Mouse (Mus musculus): ENCODE results near the gene Dhrs7b.
"Not testable (repeated sequence)": the region's sequence is repeated elsewhere in the genome, so short reads cannot be mapped to it uniquely, and the experiment has no call there.

Gene Dhrs7b

DNA sequence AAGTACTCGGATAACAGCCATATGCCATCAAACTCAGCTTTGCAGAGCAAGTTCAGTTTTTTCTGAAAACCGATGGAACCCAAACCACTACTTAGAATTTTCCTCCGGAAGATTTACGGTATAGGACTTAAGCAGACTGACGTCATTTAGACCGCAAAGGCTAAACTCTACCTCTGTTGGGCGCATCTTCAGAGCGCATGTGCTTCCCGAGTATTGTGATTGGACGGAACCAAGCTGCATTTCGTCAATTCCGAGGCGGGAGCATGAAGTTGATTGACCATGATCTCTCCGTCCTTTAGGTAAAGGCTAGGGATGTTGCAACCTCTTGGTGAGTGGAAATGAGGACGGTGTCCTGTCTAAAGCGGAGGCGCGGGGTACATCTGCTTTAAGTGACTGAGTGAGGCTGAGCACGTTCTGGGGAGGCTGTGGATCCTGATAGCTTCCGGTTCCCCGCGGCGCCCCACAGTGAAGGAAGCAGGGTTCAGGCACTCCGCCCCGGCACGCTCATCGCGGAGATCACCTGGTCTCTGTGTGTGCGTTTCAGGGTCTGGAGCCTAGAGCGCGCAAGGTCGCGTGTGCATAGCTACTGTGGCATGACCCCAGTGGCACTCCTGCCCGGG lies at the start of gene Dhrs7b:
Gene Dhrs7b, plus strand, starts transcription at position 199 of the 620 bp plus-strand sequence.
- ATAC-seq (ENCODE audit: low TSS enrichment): peak; percentile 99

DNA sequence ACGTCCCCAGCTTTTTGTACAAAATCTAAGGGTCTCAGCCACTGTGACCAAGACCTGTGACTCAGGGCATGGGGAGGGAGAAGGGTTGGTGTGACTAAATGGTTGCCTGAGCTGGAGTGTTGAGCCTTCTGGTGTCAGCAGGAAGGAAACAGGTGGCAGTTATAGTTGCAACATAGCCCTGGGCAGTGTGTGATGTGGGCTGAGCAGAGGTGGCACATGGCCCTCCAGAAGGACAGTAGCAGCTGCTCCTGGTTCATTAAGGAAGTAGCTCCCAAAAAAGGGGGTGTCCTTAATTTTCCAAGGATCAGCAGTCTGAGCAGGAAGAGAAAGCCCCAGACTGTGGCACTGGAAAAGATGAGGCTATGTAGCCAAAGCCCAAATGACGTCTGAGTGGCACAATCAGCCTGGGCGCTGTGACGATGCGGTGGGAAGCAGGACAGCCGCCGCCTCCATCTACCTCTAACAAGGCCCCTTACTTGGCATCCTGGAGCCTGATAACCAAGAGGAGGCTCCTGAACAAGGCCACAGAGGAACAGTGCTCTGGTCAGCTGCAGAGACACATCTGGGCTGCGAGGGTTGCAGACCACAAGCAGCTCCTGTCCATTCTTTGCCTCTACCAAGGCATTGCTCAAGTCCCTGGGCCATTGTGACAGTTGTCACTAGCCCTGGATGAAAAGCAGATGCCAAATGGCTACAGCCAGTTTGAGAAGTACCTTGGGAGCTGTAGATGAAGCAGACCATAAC lies 46.1 kb upstream of the Dhrs7b start:
- ATAC-seq (ENCODE audit: low TSS enrichment): no peak

DNA sequence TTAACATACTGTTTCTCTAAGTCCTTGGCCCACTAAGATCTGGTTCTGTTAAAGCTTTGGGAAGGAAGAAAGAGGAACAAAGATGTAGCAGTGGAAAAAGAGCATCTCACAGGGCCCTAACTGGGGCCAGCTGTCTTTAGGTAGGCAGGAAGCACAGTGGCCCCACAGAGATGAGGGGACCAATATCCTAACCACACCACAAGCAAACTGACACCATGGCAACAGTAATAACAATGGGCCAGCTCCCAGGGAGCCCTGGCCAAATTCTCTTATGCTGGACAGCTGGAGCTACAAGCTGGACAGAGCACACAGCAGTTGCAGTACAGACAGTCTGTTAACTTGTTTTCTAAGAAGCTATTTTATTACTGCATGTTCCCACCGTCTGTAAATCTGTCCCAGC lies 42.8 kb upstream of the Dhrs7b start:
- ATAC-seq (ENCODE audit: low TSS enrichment): no peak

- no peak for ATAC-seq (ENCODE audit: low TSS enrichment)
Observed at GRCm38 (mm10) chr11:60790472-60790871, 40.0 kb upstream of the Dhrs7b start.

GRCm38 (mm10) chr11:60796342-60796741 lies 34.1 kb upstream of the Dhrs7b start:
- ATAC-seq (ENCODE audit: low TSS enrichment): peak; percentile 41; the same call in 1 of the 2 replicates

DNA sequence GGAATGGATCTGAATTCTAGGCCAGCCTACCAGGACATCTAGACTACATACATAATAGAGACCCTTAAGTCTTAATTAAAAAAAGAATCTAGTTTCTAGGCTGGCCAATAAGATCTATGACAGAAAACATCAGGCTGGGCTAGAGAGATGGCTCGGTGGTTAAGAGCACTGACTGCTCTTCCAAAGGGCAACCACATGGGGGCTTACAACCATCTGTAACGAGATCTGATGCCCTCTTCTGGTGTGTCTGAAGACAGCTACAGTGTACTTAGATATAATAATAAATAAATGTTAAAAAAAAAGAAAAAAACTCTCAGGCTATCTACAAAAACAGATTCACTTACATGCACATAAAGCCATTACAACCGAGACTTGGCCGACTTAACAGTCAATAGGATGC lies 30.5 kb upstream of the Dhrs7b start:
- no peak for ATAC-seq (ENCODE audit: low TSS enrichment)

DNA sequence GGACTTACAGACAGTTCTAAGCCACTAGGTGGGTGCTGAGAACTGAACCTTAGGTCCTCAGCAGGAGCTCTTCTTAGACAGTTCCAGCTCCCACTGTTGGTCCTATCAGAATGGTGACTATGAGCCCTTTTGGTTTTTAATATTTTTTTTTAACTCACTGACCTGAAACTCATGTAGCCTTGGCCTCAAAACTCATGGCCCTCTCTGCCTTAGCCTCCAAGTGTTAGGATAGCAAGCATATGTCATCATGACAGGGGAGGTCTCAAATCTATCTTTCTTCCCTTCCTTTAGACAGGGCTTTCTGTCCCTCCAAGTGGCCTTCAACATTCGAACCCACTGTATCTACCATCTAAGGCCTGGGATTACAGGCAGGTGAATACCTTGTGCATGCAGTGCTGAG lies 29.5 kb upstream of the Dhrs7b start:
- no peak for ATAC-seq (ENCODE audit: low TSS enrichment)

GRCm38 (mm10) chr11:60808286-60809070 lies 22.0 kb upstream of the Dhrs7b start:
- no peak for ATAC-seq (ENCODE audit: low TSS enrichment)

DNA sequence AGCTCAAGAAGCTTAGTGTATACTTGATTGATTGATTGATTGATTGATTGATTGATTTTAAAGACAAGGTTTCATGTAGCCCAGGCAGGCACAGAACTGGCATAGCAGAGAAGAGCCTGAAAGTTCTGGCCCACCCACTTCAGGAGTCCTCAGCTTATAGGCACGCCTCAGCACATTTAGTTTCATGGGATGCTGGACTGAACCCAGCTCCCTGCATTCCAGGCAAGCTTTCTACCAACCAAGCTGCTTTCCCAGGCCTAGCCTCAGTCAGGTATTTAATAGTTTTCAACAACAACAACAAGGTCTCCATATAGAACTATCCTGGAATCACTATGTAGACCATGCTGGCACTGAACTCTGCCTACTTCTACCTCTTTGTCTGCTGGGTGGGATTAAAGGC lies 20.9 kb upstream of the Dhrs7b start:
- no peak for ATAC-seq (ENCODE audit: low TSS enrichment)

DNA sequence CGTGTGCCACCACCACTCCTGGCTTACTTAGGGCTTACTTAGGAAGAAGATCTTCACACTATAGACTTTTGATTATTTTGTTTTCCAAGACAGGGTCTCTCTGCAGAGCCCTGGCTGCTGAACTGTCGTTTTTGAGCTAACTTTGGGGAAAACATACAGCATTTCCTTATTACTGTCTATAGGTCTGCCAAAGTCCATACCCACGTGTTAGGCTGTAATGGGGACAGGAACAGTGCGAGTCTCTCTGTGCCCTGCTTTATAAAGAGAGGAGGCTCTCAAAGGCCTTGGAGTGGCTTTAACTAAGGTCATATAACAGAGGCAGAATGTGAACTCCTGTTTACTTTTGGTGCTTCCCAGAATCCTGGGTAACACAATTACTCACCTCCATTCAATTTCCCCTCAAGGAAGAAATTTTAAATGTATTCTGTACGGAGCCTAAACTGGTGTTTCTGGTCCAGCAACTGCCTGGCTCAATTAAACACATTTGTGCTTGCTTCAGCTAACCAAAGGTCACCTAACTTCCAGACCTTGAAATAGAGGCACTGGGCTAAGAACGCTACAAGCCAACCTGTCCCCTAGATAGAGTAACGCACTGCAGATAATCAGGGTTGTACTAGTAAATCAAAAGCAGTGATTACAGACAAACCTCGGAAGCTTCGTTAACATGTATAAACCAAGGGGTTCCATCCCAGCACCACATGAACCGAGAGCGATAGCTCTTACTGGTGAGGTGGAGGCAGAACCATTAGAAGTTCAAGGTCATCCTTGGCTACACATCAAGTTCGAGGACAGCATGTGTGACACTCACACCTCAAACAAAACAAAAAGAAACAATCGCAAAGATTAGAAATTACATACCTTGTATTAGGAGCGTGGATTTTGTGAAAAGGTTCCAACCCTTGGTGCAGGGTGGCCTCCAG lies 20.1 kb upstream of the Dhrs7b start:
- ATAC-seq (ENCODE audit: low TSS enrichment): no peak

GRCm38 (mm10) chr11:60811054-60811460 lies 19.4 kb upstream of the Dhrs7b start:
- peak; percentile 99 for ATAC-seq (ENCODE audit: low TSS enrichment)

DNA sequence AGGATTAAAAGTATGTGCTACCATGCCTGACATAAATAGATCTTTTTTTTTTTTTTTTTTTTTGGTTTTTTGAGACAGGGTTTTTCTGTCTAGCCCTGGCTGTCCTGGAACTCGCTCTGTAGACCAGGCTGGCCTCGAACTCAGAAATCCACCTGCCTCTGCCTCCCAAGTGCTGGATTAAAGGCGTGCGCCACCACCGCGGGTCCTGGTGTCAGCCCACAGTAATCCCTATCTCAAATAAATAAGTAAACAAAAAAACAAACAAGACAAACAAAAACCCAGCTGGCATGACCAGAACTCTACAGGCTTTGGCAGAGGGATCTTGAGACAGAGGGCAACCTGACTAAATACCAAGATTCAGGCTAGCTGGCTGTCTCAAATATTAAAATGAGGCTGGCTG lies 18.8 kb upstream of the Dhrs7b start, which contains the start of gene Shmt1:
Gene Shmt1, minus strand, starts transcription at position 101 of the 400 bp plus-strand sequence.
- not testable (repeated sequence) for ATAC-seq (ENCODE audit: low TSS enrichment)

DNA sequence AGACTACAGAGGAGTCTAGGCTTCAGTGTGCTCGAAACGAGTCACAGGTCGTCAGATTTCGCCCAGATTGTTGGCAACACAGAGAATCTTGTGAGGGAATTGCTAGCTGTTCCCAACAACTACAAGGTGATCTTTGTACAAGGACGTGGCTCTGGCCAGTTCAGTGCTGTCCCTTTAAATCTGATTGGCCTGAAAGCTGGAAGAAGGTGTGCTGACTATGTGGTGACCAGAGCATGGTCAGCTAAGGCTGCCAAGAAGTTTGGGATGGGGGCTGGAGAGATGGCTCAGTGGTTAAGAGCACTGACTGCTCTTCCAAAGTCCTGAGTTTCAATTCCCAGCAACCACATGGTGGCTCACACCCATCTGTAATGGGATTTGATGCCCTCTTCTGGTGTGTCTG lies 14.0 kb upstream of the Dhrs7b start:
- no peak for ATAC-seq (ENCODE audit: low TSS enrichment)

GRCm38 (mm10) chr11:60823771-60824170 lies 6.7 kb upstream of the Dhrs7b start:
- no peak for ATAC-seq (ENCODE audit: low TSS enrichment)

DNA sequence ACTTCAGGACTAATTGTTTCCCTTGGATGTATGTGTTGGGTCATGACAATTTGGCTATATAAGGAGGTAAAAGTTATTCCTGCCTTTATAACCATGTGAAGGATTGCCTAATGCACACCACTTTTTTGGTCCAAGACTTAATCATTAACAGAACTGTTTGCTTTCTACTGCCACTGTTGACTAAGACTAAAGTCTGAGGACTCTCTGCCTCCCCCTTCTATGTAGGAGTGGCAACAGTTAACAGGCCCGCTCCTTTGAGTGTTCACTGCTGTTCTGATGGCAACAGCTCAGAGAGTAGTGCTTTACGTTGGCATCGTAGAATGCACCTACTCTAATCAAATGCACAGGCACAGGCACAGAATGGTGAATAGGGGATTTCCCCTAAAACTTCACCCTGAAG lies 5.2 kb upstream of the Dhrs7b start:
- no peak for ATAC-seq (ENCODE audit: low TSS enrichment)

DNA sequence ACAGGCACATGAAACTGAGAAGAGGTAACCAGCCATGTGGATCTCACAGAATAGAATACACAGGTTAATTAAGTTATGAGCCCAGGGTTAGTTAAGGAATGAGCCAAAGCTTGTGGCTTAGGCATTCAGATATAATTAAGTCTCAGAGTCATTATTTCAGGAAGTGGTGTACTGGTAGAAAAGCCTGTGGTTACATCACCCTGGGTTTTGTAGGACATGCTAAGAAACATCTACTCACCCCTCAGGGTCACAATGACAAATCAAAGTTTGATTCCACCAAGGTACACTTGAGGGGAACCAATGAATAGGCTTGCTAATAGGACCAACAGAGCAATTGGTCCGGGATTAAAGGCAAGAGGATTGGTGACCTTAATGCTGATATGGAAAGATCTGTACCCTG lies 3.7 kb upstream of the Dhrs7b start:
- no peak for ATAC-seq (ENCODE audit: low TSS enrichment)

DNA sequence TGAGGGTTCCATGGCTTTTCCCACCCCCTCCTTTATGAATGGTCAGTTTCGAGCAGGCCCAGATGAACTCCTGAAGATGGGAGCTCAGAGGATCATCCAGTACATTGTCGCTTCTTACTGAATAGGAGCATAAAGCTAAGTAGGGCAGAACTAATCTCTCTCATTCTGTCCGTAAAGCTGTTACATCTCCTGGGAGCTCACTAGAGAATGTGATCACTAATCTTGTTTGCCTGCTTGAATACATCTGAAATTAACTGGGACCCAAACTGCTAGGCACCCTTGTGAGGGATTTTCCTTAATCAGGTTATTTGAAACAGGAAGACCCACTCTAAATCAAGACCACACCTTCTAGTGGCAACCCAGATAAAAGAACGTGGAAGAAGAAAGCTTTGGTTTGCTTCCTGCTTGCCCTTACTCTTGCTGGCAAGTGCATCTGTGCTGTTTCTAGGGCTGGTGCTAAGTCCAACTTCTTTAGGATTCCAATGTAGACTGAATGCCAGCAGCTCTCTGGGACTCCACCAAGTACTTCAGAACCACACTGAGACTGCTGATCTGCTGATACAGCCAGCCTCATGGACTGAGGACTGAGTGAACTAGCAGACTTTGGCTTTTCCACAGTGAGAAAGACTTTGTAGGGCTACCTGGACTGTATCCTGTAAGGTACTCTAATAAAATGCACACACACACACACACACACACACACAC lies 3.0 kb upstream of the Dhrs7b start:
- no peak for ATAC-seq (ENCODE audit: low TSS enrichment)

- no peak for ATAC-seq (ENCODE audit: low TSS enrichment)
Observed at GRCm38 (mm10) chr11:60828903-60829302, 1.5 kb upstream of the Dhrs7b start.

GRCm38 (mm10) chr11:60836897-60837296 lies 6.5 kb downstream of the Dhrs7b start:
- no peak for ATAC-seq (ENCODE audit: low TSS enrichment)

DNA sequence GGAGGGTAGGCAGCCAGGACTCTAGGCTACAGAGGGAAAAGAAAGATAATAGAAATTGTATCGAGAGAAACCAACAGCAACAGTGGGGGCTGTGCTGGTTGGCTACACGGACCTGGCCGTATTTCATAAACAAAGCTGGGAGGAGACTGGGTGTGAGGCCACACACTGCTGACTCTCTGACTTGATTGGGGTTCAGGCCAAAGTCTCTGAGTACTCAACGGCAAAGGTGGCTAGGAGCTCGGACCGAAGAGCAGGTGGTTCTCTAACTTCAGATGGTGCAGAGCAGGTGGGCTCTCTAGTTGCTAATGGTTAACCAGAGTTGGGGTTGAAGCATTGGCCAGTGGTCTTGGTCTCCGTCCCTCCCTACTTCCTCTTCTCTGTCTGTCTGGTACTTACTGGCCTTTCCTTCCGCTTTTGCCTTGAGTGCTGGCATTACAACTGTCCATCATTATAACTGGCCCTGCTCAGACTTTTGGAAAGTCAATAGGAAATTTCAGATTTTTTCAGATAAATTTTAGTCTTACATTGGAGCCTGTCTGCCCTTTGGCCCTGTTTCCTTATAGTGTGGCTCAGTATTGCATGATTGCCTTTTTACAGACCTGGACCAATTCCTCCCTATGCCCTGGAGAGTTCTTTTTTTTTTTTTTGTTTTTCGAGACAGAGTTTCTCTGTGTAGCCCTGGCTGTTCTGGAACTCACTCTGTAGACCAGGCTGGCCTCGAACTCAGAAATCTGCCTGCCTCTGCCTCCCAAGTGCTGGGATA lies 7.4 kb downstream of the Dhrs7b start:
- ATAC-seq (ENCODE audit: low TSS enrichment): no peak
